Mouse (Mus musculus): ENCODE measurements around the gene Unc79. TPM values are rescaled to one million over a fixed set of nuclear protein-coding genes. Genes with fewer than 3 reads are reported as not detected.

Gene Unc79
- polyA plus RNA-seq, 1 experiment = 1.8 TPM

- DNase-seq = peak; percentile 11
- H3K4me1 ChIP-seq (ENCODE audit: control insufficient read depth, insufficient read depth, low read length) = 0 out of 2 replicates have a peak, but pooled peaks cover 2% of the 10 kb centered on the region
- no peak overlapping the region for H3K4me3 ChIP-seq (replicated peaks; ENCODE audit: extremely low read depth, low read depth, low read length)
- TF ChIP-seq POLR2A (IDR thresholded peaks at IDR 0.05; ENCODE audit: borderline replicate concordance, extremely low read depth, low read depth, low read length) = no peak
- TF ChIP-seq CTCF (IDR thresholded peaks at IDR 0.05; ENCODE audit: insufficient read depth, low read length) = no peak
- 2% methylated on average over 41 of the region's 42 CpGs for WGBS
Observed at GRCm38 (mm10) chr12:102949395-102950208, 943 bp downstream of the Unc79 start.

GRCm38 (mm10) chr12:102960051-102960775 lies 11.6 kb downstream of the Unc79 start:
- H3K4me1 ChIP-seq (ENCODE audit: control insufficient read depth, insufficient read depth, low read length) = no peaks in the 10 kb centered on the region
- DNase-seq = no peak
- H3K4me3 ChIP-seq (replicated peaks; ENCODE audit: extremely low read depth, low read depth, low read length) = no peak overlapping the region
- WGBS = 84% methylated on average over 7 of the region's 7 CpGs
- no peak for TF ChIP-seq POLR2A (IDR thresholded peaks at IDR 0.05; ENCODE audit: borderline replicate concordance, extremely low read depth, low read depth, low read length)
- TF ChIP-seq CTCF (IDR thresholded peaks at IDR 0.05; ENCODE audit: insufficient read depth, low read length) = no peak

GRCm38 (mm10) chr12:102961066-102961465 lies 12.4 kb downstream of the Unc79 start:
- DNase-seq = no peak
- Histone ChIP-seq H3K4me3 (replicated peaks; ENCODE audit: extremely low read depth, low read depth, low read length) (no peak overlapping the region), H3K4me1 (ENCODE audit: control insufficient read depth, insufficient read depth, low read length) (no peaks in the 10 kb centered on the region)
- 49% methylated on average over 3 of the region's 3 CpGs for WGBS
- TF ChIP-seq CTCF (IDR thresholded peaks at IDR 0.05; ENCODE audit: insufficient read depth, low read length) (no peak), POLR2A (IDR thresholded peaks at IDR 0.05; ENCODE audit: borderline replicate concordance, extremely low read depth, low read depth, low read length) (no peak)

GRCm38 (mm10) chr12:102964486-102964885 lies 15.8 kb downstream of the Unc79 start:
- DNase-seq = no peak
- Histone ChIP-seq H3K4me3 (replicated peaks; ENCODE audit: extremely low read depth, low read depth, low read length) (no peak overlapping the region), H3K4me1 (ENCODE audit: control insufficient read depth, insufficient read depth, low read length) (no peaks in the 10 kb centered on the region)
- TF ChIP-seq CTCF (IDR thresholded peaks at IDR 0.05; ENCODE audit: insufficient read depth, low read length) (no peak), POLR2A (IDR thresholded peaks at IDR 0.05; ENCODE audit: borderline replicate concordance, extremely low read depth, low read depth, low read length) (no peak)
- 74% methylated on average over 3 of the region's 3 CpGs for WGBS

- TF ChIP-seq CTCF (IDR thresholded peaks at IDR 0.05; ENCODE audit: insufficient read depth, low read length) (no peak), POLR2A (IDR thresholded peaks at IDR 0.05; ENCODE audit: borderline replicate concordance, extremely low read depth, low read depth, low read length) (no peak)
- no peak overlapping the region for H3K4me3 ChIP-seq (replicated peaks; ENCODE audit: extremely low read depth, low read depth, low read length)
- H3K4me1 ChIP-seq (ENCODE audit: control insufficient read depth, insufficient read depth, low read length) = no peaks in the 10 kb centered on the region
- 57% methylated on average over 4 of the region's 4 CpGs for WGBS
- no peak for DNase-seq
Observed at GRCm38 (mm10) chr12:102980584-102980983, 31.9 kb downstream of the Unc79 start.

GRCm38 (mm10) chr12:102981543-102981942 lies 32.9 kb downstream of the Unc79 start:
- no peaks in the 10 kb centered on the region for H3K4me1 ChIP-seq (ENCODE audit: control insufficient read depth, insufficient read depth, low read length)
- WGBS = 90% methylated on average over 3 of the region's 3 CpGs
- TF ChIP-seq CTCF (IDR thresholded peaks at IDR 0.05; ENCODE audit: insufficient read depth, low read length) = no peak
- no peak for TF ChIP-seq POLR2A (IDR thresholded peaks at IDR 0.05; ENCODE audit: borderline replicate concordance, extremely low read depth, low read depth, low read length)
- no peak overlapping the region for H3K4me3 ChIP-seq (replicated peaks; ENCODE audit: extremely low read depth, low read depth, low read length)
- DNase-seq = no peak

GRCm38 (mm10) chr12:102985401-102985800 lies 36.7 kb downstream of the Unc79 start:
- H3K4me3 ChIP-seq (replicated peaks; ENCODE audit: extremely low read depth, low read depth, low read length) = no peak overlapping the region
- no peak for DNase-seq
- TF ChIP-seq CTCF (IDR thresholded peaks at IDR 0.05; ENCODE audit: insufficient read depth, low read length) = no peak
- no peak for TF ChIP-seq POLR2A (IDR thresholded peaks at IDR 0.05; ENCODE audit: borderline replicate concordance, extremely low read depth, low read depth, low read length)

GRCm38 (mm10) chr12:102987736-102988135 lies 39.1 kb downstream of the Unc79 start:
- TF ChIP-seq CTCF (IDR thresholded peaks at IDR 0.05; ENCODE audit: insufficient read depth, low read length) (no peak), POLR2A (IDR thresholded peaks at IDR 0.05; ENCODE audit: borderline replicate concordance, extremely low read depth, low read depth, low read length) (no peak)
- Histone ChIP-seq H3K4me3 (replicated peaks; ENCODE audit: extremely low read depth, low read depth, low read length) (no peak overlapping the region), H3K4me1 (ENCODE audit: control insufficient read depth, insufficient read depth, low read length) (no peaks in the 10 kb centered on the region)
- WGBS = 68% methylated on average over 6 of the region's 6 CpGs
- no peak for DNase-seq

More at GRCm38 (mm10) chr12:102985401-102985800, 36.7 kb downstream of the Unc79 start:
- H3K4me1 ChIP-seq (ENCODE audit: control insufficient read depth, insufficient read depth, low read length) = no peaks in the 10 kb centered on the region

GRCm38 (mm10) chr12:103008491-103008890 lies 59.8 kb downstream of the Unc79 start:
- no peak for DNase-seq
- Histone ChIP-seq H3K4me1 (ENCODE audit: control insufficient read depth, insufficient read depth, low read length) (no peaks in the 10 kb centered on the region), H3K4me3 (replicated peaks; ENCODE audit: extremely low read depth, low read depth, low read length) (no peak overlapping the region)
- no peak for TF ChIP-seq CTCF (IDR thresholded peaks at IDR 0.05; ENCODE audit: insufficient read depth, low read length)
- no peak for TF ChIP-seq POLR2A (IDR thresholded peaks at IDR 0.05; ENCODE audit: borderline replicate concordance, extremely low read depth, low read depth, low read length)
- WGBS = 36% methylated on average over 4 of the region's 4 CpGs

Measured in lung, adult 2 months (tissue).